In the genomic region with DNA sequence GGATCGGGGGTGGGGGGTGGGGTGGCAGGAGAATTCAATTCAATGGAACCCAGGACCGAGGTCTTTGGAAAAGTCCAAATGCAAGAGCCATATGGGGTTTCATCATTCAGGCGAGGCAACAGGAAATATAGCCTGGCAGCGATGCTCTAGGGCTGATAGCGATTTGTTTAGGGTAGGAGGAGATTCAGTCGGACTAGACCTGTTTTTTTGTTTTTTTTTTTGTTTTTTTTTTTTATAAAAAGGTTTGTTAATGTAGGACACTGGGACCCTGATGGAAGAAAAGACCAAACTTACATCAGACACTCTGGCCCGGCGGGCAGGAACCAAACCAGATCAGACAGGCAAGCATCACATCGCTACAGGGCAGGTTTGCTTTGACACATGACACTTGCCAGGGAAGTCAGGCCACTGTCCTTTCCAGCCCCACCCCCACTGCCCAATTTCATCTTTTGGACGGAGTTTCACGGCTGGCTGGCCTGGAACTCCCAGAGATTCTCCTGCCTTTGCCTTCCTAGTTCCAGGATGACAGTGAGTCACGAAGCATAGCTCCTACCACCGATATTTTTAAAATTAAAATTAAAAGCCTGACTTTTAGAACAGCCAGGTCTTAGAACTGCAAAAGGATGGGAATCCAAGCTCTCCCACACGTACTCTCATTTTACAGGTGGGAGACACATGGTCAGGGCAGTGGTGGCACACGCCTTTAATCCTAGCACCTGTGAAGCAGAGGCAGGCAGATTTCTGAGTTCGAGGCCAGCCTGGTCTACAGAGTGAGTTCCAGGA, we compare ENCODE assay signal across 7 mouse cellular contexts. TPM values are rescaled to one million over a fixed set of nuclear protein-coding genes. Genes with fewer than 3 reads are reported as not detected.
DNase-seq lines count a peak whose midpoint lies in the region; ATAC-seq and TF ChIP-seq lines count a peak whose summit lies in the region.

No protein-coding gene starts in this region.

- DNase-seq in 3T3-L1 (ENCODE audit: low read depth, low spot score) (peak; percentile 71), A20 (ENCODE audit: low read depth, low spot score) (peak; percentile 68)
- DNase-seq in embryo, embryonic 11 days, result peak; percentile 67
- DNase-seq in stomach, postnatal 0 days (ENCODE audit: low spot score), result no peak
- DNase-seq in spleen, postnatal 36 days (ENCODE audit: low spot score in 2 of 2), result no peak

- H3K36me3 ChIP-seq in hindbrain, embryonic 13.5 days, result no peaks in the 10 kb centered on the region
- no peaks in the 10 kb centered on the region for H3K36me3 ChIP-seq in liver, embryonic 16.5 days (ENCODE audit: control insufficient read depth, insufficient read depth)
- H3K36me3 ChIP-seq in stomach, postnatal 0 days (ENCODE audit: control insufficient read depth, insufficient read depth, low read length), result no peaks in the 10 kb centered on the region

- peak overlapping the region; percentile 95 for H3K4me2 ChIP-seq in hindbrain, embryonic 13.5 days
- H3K4me2 ChIP-seq in liver, embryonic 16.5 days (ENCODE audit: low read depth, low read length), result peak overlapping the region; percentile 98
- H3K4me2 ChIP-seq in stomach, postnatal 0 days (replicated peaks; ENCODE audit: low read depth), result peak overlapping the region; percentile 95

- TF ChIP-seq EP300 in stomach, postnatal 0 days (optimal IDR thresholded peaks at IDR 0.05), result no peak

- H3K9me3 ChIP-seq in hindbrain, embryonic 13.5 days, result no peaks in the 10 kb centered on the region
- no peaks in the 10 kb centered on the region for H3K9me3 ChIP-seq in liver, embryonic 16.5 days (replicated peaks; ENCODE audit: control insufficient read depth, low read length)
- H3K9me3 ChIP-seq in stomach, postnatal 0 days (ENCODE audit: control insufficient read depth, low read length), result no peaks in the 10 kb centered on the region

- peak overlapping the region; percentile 76 for H3K9ac ChIP-seq in hindbrain, embryonic 13.5 days
- peak overlapping the region; percentile 55 for H3K9ac ChIP-seq in liver, embryonic 16.5 days (ENCODE audit: low read depth, low read length)
- peak overlapping the region; percentile 69 for H3K9ac ChIP-seq in stomach, postnatal 0 days (ENCODE audit: low read length)

- peak overlapping the region; percentile 97 for H3K27ac ChIP-seq in hindbrain, embryonic 13.5 days
- H3K27ac ChIP-seq in liver, embryonic 16.5 days (ENCODE audit: low read length), result no peak overlapping the region
- peak overlapping the region; percentile 91 for H3K27ac ChIP-seq in stomach, postnatal 0 days (replicated peaks)

- peaks cover 56% of the 10 kb centered on the region for H3K4me1 ChIP-seq in hindbrain, embryonic 13.5 days (replicated peaks)
- H3K4me1 ChIP-seq in liver, embryonic 16.5 days (ENCODE audit: control insufficient read depth, low read depth, low read length), result peaks cover 24% of the 10 kb centered on the region
- H3K4me1 ChIP-seq in stomach, postnatal 0 days (replicated peaks; ENCODE audit: control insufficient read depth, insufficient read depth), result peaks cover 5% of the 10 kb centered on the region

- no peak for TF ChIP-seq CTCF in stomach, postnatal 0 days (IDR thresholded peaks at IDR 0.05; ENCODE audit: low read depth)

- 21% methylated on average over 16 of the region's 16 CpGs for WGBS in hindbrain, embryonic 13.5 days
- WGBS in liver, embryonic 16.5 days (ENCODE audit: insufficient replicate concordance), result 25% methylated on average over 16 of the region's 16 CpGs
- WGBS in stomach, postnatal 0 days, result 39% methylated on average over 16 of the region's 16 CpGs

- peak overlapping the region; percentile 95 for H3K4me3 ChIP-seq in hindbrain, embryonic 13.5 days
- H3K4me3 ChIP-seq in liver, embryonic 16.5 days (ENCODE audit: low read depth, low read length), result peak overlapping the region; percentile 73
- peak overlapping the region; percentile 93 for H3K4me3 ChIP-seq in stomach, postnatal 0 days (ENCODE audit: low read depth, low read length)

- ATAC-seq in hindbrain, embryonic 13.5 days (ENCODE audit: low FRiP score), result no peak
- no peak for ATAC-seq in liver, embryonic 16.5 days (ENCODE audit: low read depth)
- ATAC-seq in stomach, postnatal 0 days (ENCODE audit: low FRiP score, low TSS enrichment), result no peak

- no peaks in the 10 kb centered on the region for H3K27me3 ChIP-seq in hindbrain, embryonic 13.5 days
- H3K27me3 ChIP-seq in liver, embryonic 16.5 days (ENCODE audit: control insufficient read depth, insufficient read depth, low read depth, low read length), result peaks cover 33% of the 10 kb centered on the region
- no peaks in the 10 kb centered on the region for H3K27me3 ChIP-seq in stomach, postnatal 0 days (ENCODE audit: control insufficient read depth, insufficient read depth, low read length)

RNA-seq across cellular contexts. Expression of a gene that starts 1.3 kb away (rescaled TPM):
- 64.8 and 69.6 TPM in 2 replicates for polyA plus RNA-seq in hindbrain, embryonic 13.5 days (2015; fragmentation: Nextera tagmentation; extraction: Ambion mirVana)
- 5.0 and 6.8 TPM in 2 replicates for polyA plus RNA-seq in liver, embryonic 16.5 days (2015; fragmentation: Nextera tagmentation; extraction: Ambion mirVana)
- 12.4 and 17.3 TPM in 2 replicates for polyA plus RNA-seq in stomach, postnatal 0 days (2015; fragmentation: Nextera tagmentation; extraction: Ambion mirVana)

RNA-seq across cellular contexts. Expression of a gene that starts 49.6 kb away (rescaled TPM):
- polyA plus RNA-seq in hindbrain, embryonic 13.5 days (2015; fragmentation: Nextera tagmentation; extraction: Ambion mirVana), result 47.1 and 47.5 TPM in 2 replicates
- 16.0 and 16.7 TPM in 2 replicates for polyA plus RNA-seq in liver, embryonic 16.5 days (2015; fragmentation: Nextera tagmentation; extraction: Ambion mirVana)
- polyA plus RNA-seq in stomach, postnatal 0 days (2015; fragmentation: Nextera tagmentation; extraction: Ambion mirVana), result 29.0 and 31.6 TPM in 2 replicates

RNA-seq across cellular contexts. Expression of a gene that starts 50.0 kb away (rescaled TPM):
- 127 and 134 TPM in 2 replicates for polyA plus RNA-seq in hindbrain, embryonic 13.5 days (2015; fragmentation: Nextera tagmentation; extraction: Ambion mirVana)
- 34.9 and 37.9 TPM in 2 replicates for polyA plus RNA-seq in liver, embryonic 16.5 days (2015; fragmentation: Nextera tagmentation; extraction: Ambion mirVana)
- 76.8 and 86.4 TPM in 2 replicates for polyA plus RNA-seq in stomach, postnatal 0 days (2015; fragmentation: Nextera tagmentation; extraction: Ambion mirVana)

Comparison
In these comparisons a context has a peak if more than half of its experiments do, and no peak if none do; other contexts are left out.
1. DNase-seq: peak in 3T3-L1 (single experiment), A20 (single experiment) and embryo, embryonic 11 days (single experiment); none in stomach, postnatal 0 days (single experiment) and spleen, postnatal 36 days (0 of 2).
2. Peak in every context shown above with its lines, with median percentiles within 50 percentile points of each other: H3K4me2 ChIP-seq, H3K4me3 ChIP-seq and H3K9ac ChIP-seq.